Mouse (Mus musculus) liver, postnatal 0 days (tissue): ENCODE results near the gene Neb.

Source experiments
- CTCF ChIP-seq: sonication (generic); IDR thresholded peaks from 2 replicates; pipeline ENCODE4 v1.5.1; 2016; ENCODE audit warnings: antibody characterized with exemption, low read depth
- EP300 ChIP-seq: IDR thresholded peaks from 2 replicates; pipeline ENCODE4 v1.6.1; 2016; ENCODE audit warnings: antibody characterized with exemption, low read depth, mild to moderate bottlenecking

GRCm38 (mm10) chr2:52327244-52327815, 50.9 kb downstream of the Neb start:
- TF ChIP-seq CTCF (no peak), EP300 (no peak)
